ENCODE assay signal across 8 mouse cellular contexts in genomic region chr8:95209924-95210323, GRCm38 (mm10). TPM values are rescaled to one million over a fixed set of nuclear protein-coding genes. Genes with fewer than 3 reads are reported as not detected.
DNase-seq lines count a peak whose midpoint lies in the region; ATAC-seq and TF ChIP-seq lines count a peak whose summit lies in the region.

No protein-coding gene starts in this region.

- no peak overlapping the region for H3K9ac ChIP-seq in forebrain, embryonic 14.5 days (ENCODE audit: low read length)
- H3K9ac ChIP-seq in forebrain, embryonic 11.5 days (ENCODE audit: low read length), result no peak overlapping the region
- no peak overlapping the region for H3K9ac ChIP-seq in kidney, postnatal 0 days (ENCODE audit: low read depth, low read length)
- no peak overlapping the region for H3K9ac ChIP-seq in stomach, embryonic 16.5 days (ENCODE audit: low read length)
- no peak overlapping the region for H3K9ac ChIP-seq in hindbrain, embryonic 12.5 days

- H3K36me3 ChIP-seq in forebrain, embryonic 14.5 days (ENCODE audit: control insufficient read depth, insufficient read depth, low read length), result no peaks in the 10 kb centered on the region
- H3K36me3 ChIP-seq in forebrain, embryonic 11.5 days (ENCODE audit: control insufficient read depth, insufficient read depth, low read length), result no peaks in the 10 kb centered on the region
- H3K36me3 ChIP-seq in kidney, postnatal 0 days (ENCODE audit: insufficient read depth, low read length), result no peaks in the 10 kb centered on the region
- no peaks in the 10 kb centered on the region for H3K36me3 ChIP-seq in stomach, embryonic 16.5 days (ENCODE audit: control insufficient read depth, insufficient read depth, low read length)
- no peaks in the 10 kb centered on the region for H3K36me3 ChIP-seq in hindbrain, embryonic 12.5 days

- no peaks in the 10 kb centered on the region for H3K27me3 ChIP-seq in forebrain, embryonic 14.5 days (replicated peaks; ENCODE audit: control insufficient read depth, insufficient read depth, low read length)
- no peaks in the 10 kb centered on the region for H3K27me3 ChIP-seq in forebrain, embryonic 11.5 days (ENCODE audit: control insufficient read depth, insufficient read depth, low read length)
- H3K27me3 ChIP-seq in kidney, postnatal 0 days (ENCODE audit: insufficient read depth, low read length), result no peaks in the 10 kb centered on the region
- no peaks in the 10 kb centered on the region for H3K27me3 ChIP-seq in stomach, embryonic 16.5 days (ENCODE audit: control insufficient read depth, insufficient read depth, low read length)
- H3K27me3 ChIP-seq in hindbrain, embryonic 12.5 days, result no peaks in the 10 kb centered on the region

- H3K27ac ChIP-seq in forebrain, embryonic 14.5 days (ENCODE audit: low read depth, low read length), result no peak overlapping the region
- no peak overlapping the region for H3K27ac ChIP-seq in forebrain, embryonic 11.5 days (ENCODE audit: low read depth, low read length)
- no peak overlapping the region for H3K27ac ChIP-seq in kidney, postnatal 0 days
- no peak overlapping the region for H3K27ac ChIP-seq in stomach, embryonic 16.5 days (ENCODE audit: low read length)
- no peak overlapping the region for H3K27ac ChIP-seq in hindbrain, embryonic 12.5 days

- no peak for TF ChIP-seq CTCF in kidney, postnatal 0 days (IDR thresholded peaks at IDR 0.05; ENCODE audit: low read depth)

- peak; percentile 28 for DNase-seq in forebrain, embryonic 14.5 days (ENCODE audit: low spot score)
- DNase-seq in forebrain, embryonic 11.5 days (ENCODE audit: low spot score), result no peak
- DNase-seq in right cerebral cortex, adult 18-20 months, result peak; percentile 32
- DNase-seq in right cerebral cortex, postnatal 14 days, result no peak
- peak; percentile 67 for DNase-seq in kidney, postnatal 0 days (ENCODE audit: low spot score)
- no peak for DNase-seq in yolk sac, embryonic 10.5 days (ENCODE audit: low spot score)

- WGBS in forebrain, embryonic 14.5 days, result 62% methylated on average over 11 of the region's 11 CpGs
- WGBS in forebrain, embryonic 11.5 days, result 79% methylated on average over 11 of the region's 11 CpGs
- WGBS in kidney, postnatal 0 days, result 9% methylated on average over 11 of the region's 11 CpGs
- 21% methylated on average over 11 of the region's 11 CpGs for WGBS in stomach, embryonic 16.5 days
- WGBS in hindbrain, embryonic 12.5 days, result 63% methylated on average over 11 of the region's 11 CpGs

- H3K4me1 ChIP-seq in forebrain, embryonic 14.5 days (ENCODE audit: control insufficient read depth, insufficient read depth, low read length), result no peaks in the 10 kb centered on the region; the same call in 1 of the 2 replicates
- H3K4me1 ChIP-seq in forebrain, embryonic 11.5 days (replicated peaks; ENCODE audit: control insufficient read depth, insufficient read depth, low read length), result no peaks in the 10 kb centered on the region
- H3K4me1 ChIP-seq in kidney, postnatal 0 days (replicated peaks; ENCODE audit: insufficient read depth, low read length), result peaks cover 6% of the 10 kb centered on the region; the same call in 1 of the 2 replicates
- peaks cover 5% of the 10 kb centered on the region; the same call in 1 of the 2 replicates for H3K4me1 ChIP-seq in stomach, embryonic 16.5 days (ENCODE audit: control insufficient read depth, insufficient read depth, low read length)
- 0 out of 2 replicates have a peak, but pooled peaks cover 5% of the 10 kb centered on the region for H3K4me1 ChIP-seq in hindbrain, embryonic 12.5 days

- H3K4me3 ChIP-seq in forebrain, embryonic 14.5 days (ENCODE audit: low read depth, low read length), result no peak overlapping the region
- H3K4me3 ChIP-seq in forebrain, embryonic 11.5 days (ENCODE audit: low read depth, low read length), result no peak overlapping the region
- H3K4me3 ChIP-seq in kidney, postnatal 0 days (replicated peaks; ENCODE audit: low read depth, low read length), result no peak overlapping the region
- H3K4me3 ChIP-seq in stomach, embryonic 16.5 days (replicated peaks; ENCODE audit: low read length), result no peak overlapping the region
- H3K4me3 ChIP-seq in hindbrain, embryonic 12.5 days, result no peak overlapping the region

- H3K9me3 ChIP-seq in forebrain, embryonic 14.5 days (replicated peaks; ENCODE audit: control insufficient read depth, low read length), result no peaks in the 10 kb centered on the region
- no peaks in the 10 kb centered on the region for H3K9me3 ChIP-seq in forebrain, embryonic 11.5 days (ENCODE audit: control insufficient read depth, low read length)
- no peaks in the 10 kb centered on the region for H3K9me3 ChIP-seq in kidney, postnatal 0 days (replicated peaks; ENCODE audit: low read length)
- no peaks in the 10 kb centered on the region for H3K9me3 ChIP-seq in stomach, embryonic 16.5 days (replicated peaks; ENCODE audit: control insufficient read depth, low read length)
- H3K9me3 ChIP-seq in hindbrain, embryonic 12.5 days (replicated peaks), result no peaks in the 10 kb centered on the region

- H3K4me2 ChIP-seq in forebrain, embryonic 14.5 days (ENCODE audit: low read length), result no peak overlapping the region
- H3K4me2 ChIP-seq in forebrain, embryonic 11.5 days (ENCODE audit: low read depth, low read length, severe bottlenecking), result no peak overlapping the region
- H3K4me2 ChIP-seq in kidney, postnatal 0 days (ENCODE audit: low read length), result peak overlapping the region; percentile 27; the same call in 1 of the 2 replicates
- no peak overlapping the region for H3K4me2 ChIP-seq in stomach, embryonic 16.5 days (ENCODE audit: low read depth, low read length)
- H3K4me2 ChIP-seq in hindbrain, embryonic 12.5 days (replicated peaks), result no peak overlapping the region

- ATAC-seq in forebrain, embryonic 14.5 days, result no peak
- no peak for ATAC-seq in forebrain, embryonic 11.5 days (replicated peaks; ENCODE audit: low FRiP score)
- ATAC-seq in kidney, postnatal 0 days (replicated peaks; ENCODE audit: low FRiP score, low read depth), result peak; percentile 54; the same call in 1 of the 2 replicates
- peak; percentile 58; the same call in 1 of the 2 replicates for ATAC-seq in stomach, embryonic 16.5 days (ENCODE audit: insufficient read depth, low FRiP score)
- ATAC-seq in hindbrain, embryonic 12.5 days (ENCODE audit: low FRiP score), result no peak

RNA-seq across cellular contexts. Expression of gene Kifc3, which starts 7.3 kb away (rescaled TPM):
- polyA plus RNA-seq in forebrain, embryonic 14.5 days (2014; fragmentation: Nextera tagmentation; extraction: Ambion mirVana), result 8.9 and 10.7 TPM in 2 replicates
- polyA plus RNA-seq in forebrain, embryonic 11.5 days (2014; fragmentation: Nextera tagmentation; extraction: Ambion mirVana), result 5.5 and 5.9 TPM in 2 replicates
- polyA plus RNA-seq in kidney, postnatal 0 days (2015; fragmentation: Nextera tagmentation; extraction: Ambion mirVana), result 41.2 and 46.2 TPM in 2 replicates
- polyA plus RNA-seq in stomach, embryonic 16.5 days (2015; fragmentation: Nextera tagmentation; extraction: Ambion mirVana), result 13.3 and 13.6 TPM in 2 replicates
- polyA plus RNA-seq in hindbrain, embryonic 12.5 days (2016; fragmentation: Nextera tagmentation; extraction: Ambion mirVana), result 17.4 and 21.2 TPM in 2 replicates

Comparison
In these comparisons a context has a peak if more than half of its experiments do, and no peak if none do; other contexts are left out.
1. DNase-seq: peak in forebrain, embryonic 14.5 days (single experiment), right cerebral cortex, adult 18-20 months (single experiment) and kidney, postnatal 0 days (single experiment); none in forebrain, embryonic 11.5 days (single experiment), right cerebral cortex, postnatal 14 days (single experiment) and yolk sac, embryonic 10.5 days (single experiment).
2. ATAC-seq: peak in kidney, postnatal 0 days (single experiment) and stomach, embryonic 16.5 days (single experiment); none in forebrain, embryonic 14.5 days (single experiment), forebrain, embryonic 11.5 days (single experiment) and hindbrain, embryonic 12.5 days (single experiment).